ENCODE assay signal across 18 mouse cellular contexts in genomic region chr13:20233707-20234106, GRCm38 (mm10).
DNase-seq lines count a peak whose midpoint lies in the region; ATAC-seq lines count a peak whose summit lies in the region.
"Had no signal": no experiment of that assay in that cellular context is flagged by ENCODE, and none has a peak within 500 bp of the region (broad histone marks: within the 10 kb centered on the region; RNA-seq: fewer than 3 reads in every experiment).

No protein-coding gene starts in this region.

- no peak overlapping the region for H3K4me2 ChIP-seq in hindbrain, embryonic 11.5 days (replicated peaks; ENCODE audit: low read depth, low read length)
- H3K4me2 ChIP-seq: forebrain, embryonic 13.5 days; heart, embryonic 11.5 days; heart, embryonic 15.5 days; hindbrain, embryonic 14.5 days had no signal

- H3K9me3 ChIP-seq in hindbrain, embryonic 11.5 days (ENCODE audit: control insufficient read depth, low read length), result no peaks in the 10 kb centered on the region
- H3K9me3 ChIP-seq: embryonic facial prominence, embryonic 10.5 days; forebrain, embryonic 13.5 days; heart, embryonic 15.5 days had no signal

- H3K4me3 ChIP-seq in brown adipose tissue, adult 24 weeks (ENCODE audit: insufficient read depth, low read depth, low read length), result no peak overlapping the region
- no peak overlapping the region for H3K4me3 ChIP-seq in hindbrain, embryonic 11.5 days (ENCODE audit: low read depth, low read length)
- H3K4me3 ChIP-seq: embryonic facial prominence, embryonic 10.5 days; forebrain, embryonic 13.5 days; heart, adult 2 months; heart, embryonic 15.5 days had no signal

- H3K36me3 ChIP-seq in hindbrain, embryonic 11.5 days (ENCODE audit: control insufficient read depth, insufficient read depth, low read length), result no peaks in the 10 kb centered on the region
- H3K36me3 ChIP-seq: embryonic facial prominence, embryonic 10.5 days; heart, embryonic 15.5 days had no signal

- H3K27ac ChIP-seq in brown adipose tissue, adult 24 weeks (replicated peaks; ENCODE audit: low read depth, low read length), result 0 out of 2 replicates have a peak overlapping the region, but pooled peaks have one; percentile 5
- H3K27ac ChIP-seq in hindbrain, embryonic 11.5 days (ENCODE audit: low read depth, low read length), result no peak overlapping the region
- H3K27ac ChIP-seq: embryonic facial prominence, embryonic 10.5 days; forebrain, embryonic 13.5 days; hindbrain, embryonic 14.5 days had no signal

- H3K9ac ChIP-seq in hindbrain, embryonic 11.5 days (ENCODE audit: low read depth, low read length), result no peak overlapping the region
- H3K9ac ChIP-seq: forebrain, embryonic 13.5 days; forebrain, postnatal 0 days; heart, embryonic 15.5 days; hindbrain, embryonic 14.5 days had no signal

- peaks cover 22% of the 10 kb centered on the region for H3K4me1 ChIP-seq in brown adipose tissue, adult 24 weeks (ENCODE audit: control insufficient read depth, insufficient read depth, insufficient read length, low read length)
- H3K4me1 ChIP-seq in hindbrain, embryonic 11.5 days (replicated peaks; ENCODE audit: control insufficient read depth, insufficient read depth, low read length), result no peaks in the 10 kb centered on the region
- H3K4me1 ChIP-seq: forebrain, embryonic 13.5 days had no signal

- peak; percentile 24 to 26 for DNase-seq in spleen, adult 18-20 months
- no peak for DNase-seq in spleen, postnatal 4 days (ENCODE audit: low spot score in 2 of 2)
- peak; percentile 43 for DNase-seq in CD4-positive, CD25-positive, alpha-beta regulatory T cell, adult 2 months (ENCODE audit: low read depth, low spot score)
- DNase-seq in hindbrain, embryonic 11.5 days (ENCODE audit: low spot score), result no peak
- DNase-seq in urinary bladder, postnatal 4 days (ENCODE audit: low spot score in 2 of 2), result no peak
- DNase-seq: adrenal gland, postnatal 10 days; cerebellum, adult 18-20 months; cerebellum, postnatal 10 days; forebrain, postnatal 0 days; gastrocnemius, postnatal 14 days; heart, adult 2 months; heart, postnatal 14 days had no signal

- whole genome bisulfite sequencing in hindbrain, embryonic 11.5 days, result 89% methylated on average over 7 of the region's 7 CpGs

- H3K27me3 ChIP-seq in hindbrain, embryonic 11.5 days (ENCODE audit: control insufficient read depth, insufficient read depth, low read length), result no peaks in the 10 kb centered on the region
- H3K27me3 ChIP-seq: forebrain, embryonic 13.5 days; heart, embryonic 15.5 days had no signal

- no peak for ATAC-seq in hindbrain, embryonic 11.5 days (ENCODE audit: low FRiP score)
- ATAC-seq: forebrain, embryonic 13.5 days; forebrain, postnatal 0 days had no signal

Comparison
In these comparisons a context has a peak if more than half of its experiments do, and no peak if none do; other contexts are left out.
1. DNase-seq: peak in spleen, adult 18-20 months (2 of 2) and CD4-positive, CD25-positive, alpha-beta regulatory T cell, adult 2 months (single experiment); none in spleen, postnatal 4 days (0 of 2), hindbrain, embryonic 11.5 days (single experiment) and urinary bladder, postnatal 4 days (0 of 2).